ENCODE assay signal across 20 mouse cellular contexts in the genomic region with DNA sequence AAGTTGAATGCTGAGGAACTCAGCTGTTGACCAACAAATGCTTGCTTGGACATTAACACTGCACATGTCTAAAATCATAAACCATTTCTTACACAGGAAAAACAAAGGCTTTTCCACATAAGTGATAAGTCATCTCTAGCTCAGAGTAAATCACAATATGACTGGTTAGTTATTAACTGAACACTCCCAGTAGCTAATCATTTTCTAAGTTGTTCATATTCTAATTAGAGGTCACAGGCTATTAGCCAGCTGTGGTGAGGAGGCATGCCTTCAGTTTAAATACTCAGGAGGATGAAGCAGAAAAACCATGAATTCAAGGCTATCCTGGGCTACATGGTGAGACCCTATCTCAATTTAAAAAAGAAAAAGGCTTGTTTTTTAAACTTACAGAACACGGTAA.
"Had no signal": no experiment of that assay in that cellular context is flagged by ENCODE, and none has a peak within 500 bp of the region (broad histone marks: within the 10 kb centered on the region; RNA-seq: fewer than 3 reads in every experiment).

No protein-coding gene starts in this region.

- DNase-seq: kidney, adult 11 months; kidney, postnatal 10 days; lung, adult 18-20 months; lung, postnatal 10 days; lung, postnatal 36 days; right cerebral cortex, adult 18-20 months; right cerebral cortex, postnatal 25 days; spleen, adult 18-20 months; thymus, adult 18-20 months; thymus, postnatal 36 days had no signal

- H3K4me1 ChIP-seq: lung, embryonic 15.5 days; midbrain, embryonic 10.5 days; midbrain, embryonic 13.5 days; neural tube, embryonic 12.5 days; neural tube, embryonic 15.5 days; stomach, embryonic 15.5 days had no signal

- H3K4me3 ChIP-seq: lung, embryonic 15.5 days; megakaryocyte, embryonic 14.5 days; midbrain, embryonic 10.5 days; midbrain, embryonic 13.5 days; neural tube, embryonic 12.5 days; neural tube, embryonic 15.5 days; stomach, embryonic 15.5 days had no signal

- H3K27me3 ChIP-seq: lung, embryonic 15.5 days; megakaryocyte, embryonic 14.5 days; midbrain, embryonic 13.5 days; neural tube, embryonic 12.5 days; neural tube, embryonic 15.5 days; stomach, embryonic 15.5 days had no signal

- H3K27ac ChIP-seq: liver, embryonic 14.5 days; lung, embryonic 15.5 days; midbrain, embryonic 10.5 days; midbrain, embryonic 13.5 days; neural tube, embryonic 12.5 days; neural tube, embryonic 15.5 days; stomach, embryonic 15.5 days had no signal

- H3K9ac ChIP-seq: liver, embryonic 14.5 days; lung, embryonic 15.5 days; midbrain, embryonic 13.5 days; neural tube, embryonic 12.5 days; neural tube, embryonic 15.5 days; stomach, embryonic 15.5 days had no signal

- H3K9me3 ChIP-seq: lung, embryonic 15.5 days; midbrain, embryonic 13.5 days; neural tube, embryonic 12.5 days; neural tube, embryonic 15.5 days; stomach, embryonic 15.5 days had no signal

- ATAC-seq: midbrain, embryonic 13.5 days; midbrain, embryonic 16.5 days had no signal

- H3K36me3 ChIP-seq: midbrain, embryonic 13.5 days; neural tube, embryonic 12.5 days; neural tube, embryonic 15.5 days had no signal

- H3K4me2 ChIP-seq: liver, embryonic 11.5 days; lung, embryonic 15.5 days; midbrain, embryonic 13.5 days; neural tube, embryonic 12.5 days; neural tube, embryonic 15.5 days; stomach, embryonic 15.5 days had no signal
